Mouse (Mus musculus): ENCODE data around the gene Cdkl5. TPM values are rescaled to one million over a fixed set of nuclear protein-coding genes. Genes with fewer than 3 reads are reported as not detected.

The Cdkl5 gene
- polyA plus RNA-seq, 1 experiment from 2014 or later, result 6.2 TPM

- 69% methylated on average over 4 of the region's 4 CpGs for WGBS
- Histone ChIP-seq H3K9me3 (no peaks in the 10 kb centered on the region), H3K36me3 (no peaks in the 10 kb centered on the region), H3K27me3 (no peaks in the 10 kb centered on the region), H3K4me2 (replicated peaks) (no peak overlapping the region), H3K9ac (replicated peaks) (no peak overlapping the region), H3K4me1 (peaks cover 12% of the 10 kb centered on the region; the same call in 1 of the 2 replicates), H3K27ac (replicated peaks) (no peak overlapping the region), H3K4me3 (no peak overlapping the region)
- ATAC-seq (replicated peaks), result no peak
Observed at GRCm38 (mm10) chrX:160990276-160990675, 4.2 kb downstream of the Cdkl5 start.

GRCm38 (mm10) chrX:160977919-160978318 lies 16.6 kb downstream of the Cdkl5 start:
- no peaks in the 10 kb centered on the region for H3K27me3 ChIP-seq
- no peaks in the 10 kb centered on the region for H3K4me1 ChIP-seq
- WGBS, result 57% methylated on average over 1 of the region's 1 CpGs
- ATAC-seq (replicated peaks), result no peak
- no peaks in the 10 kb centered on the region for H3K36me3 ChIP-seq
- H3K4me3 ChIP-seq, result no peak overlapping the region
- no peak overlapping the region for H3K4me2 ChIP-seq (replicated peaks)
- no peak overlapping the region for H3K27ac ChIP-seq (replicated peaks)
- H3K9ac ChIP-seq (replicated peaks), result no peak overlapping the region
- H3K9me3 ChIP-seq, result no peaks in the 10 kb centered on the region

GRCm38 (mm10) chrX:160971991-160972545 lies 22.4 kb downstream of the Cdkl5 start:
- Histone ChIP-seq H3K4me2 (replicated peaks) (no peak overlapping the region), H3K4me1 (no peaks in the 10 kb centered on the region), H3K27me3 (no peaks in the 10 kb centered on the region), H3K4me3 (no peak overlapping the region), H3K9me3 (no peaks in the 10 kb centered on the region), H3K9ac (replicated peaks) (no peak overlapping the region), H3K36me3 (no peaks in the 10 kb centered on the region), H3K27ac (replicated peaks) (no peak overlapping the region)
- 92% methylated on average over 6 of the region's 6 CpGs for WGBS
- ATAC-seq (replicated peaks), result no peak

- H3K9me3 ChIP-seq, result no peaks in the 10 kb centered on the region
- H3K36me3 ChIP-seq, result no peaks in the 10 kb centered on the region
- H3K4me2 ChIP-seq (replicated peaks), result no peak overlapping the region
- H3K4me1 ChIP-seq, result peaks cover 10% of the 10 kb centered on the region
- no peaks in the 10 kb centered on the region for H3K27me3 ChIP-seq
- peak; percentile 80 for ATAC-seq (replicated peaks)
- no peak overlapping the region for H3K4me3 ChIP-seq
- H3K27ac ChIP-seq (replicated peaks), result peak overlapping the region; percentile 63
- WGBS, result 48% methylated on average over 5 of the region's 5 CpGs
- no peak overlapping the region for H3K9ac ChIP-seq (replicated peaks)
Observed at GRCm38 (mm10) chrX:160958593-160959131, 35.8 kb downstream of the Cdkl5 start.

- no peak overlapping the region for H3K4me2 ChIP-seq (replicated peaks)
- no peak overlapping the region for H3K4me3 ChIP-seq
- 86% methylated on average over 2 of the region's 2 CpGs for WGBS
- ATAC-seq (replicated peaks), result no peak
- no peaks in the 10 kb centered on the region for H3K4me1 ChIP-seq
- H3K9me3 ChIP-seq, result no peaks in the 10 kb centered on the region
- H3K36me3 ChIP-seq, result no peaks in the 10 kb centered on the region
- H3K9ac ChIP-seq (replicated peaks), result no peak overlapping the region
- H3K27me3 ChIP-seq, result no peaks in the 10 kb centered on the region
- H3K27ac ChIP-seq (replicated peaks), result no peak overlapping the region
Observed at GRCm38 (mm10) chrX:160949583-160949982, 44.9 kb downstream of the Cdkl5 start.

- WGBS, result 93% methylated on average over 4 of the region's 4 CpGs
- Histone ChIP-seq H3K9ac (replicated peaks) (no peak overlapping the region), H3K9me3 (no peaks in the 10 kb centered on the region), H3K27me3 (no peaks in the 10 kb centered on the region), H3K4me2 (replicated peaks) (no peak overlapping the region), H3K27ac (replicated peaks) (no peak overlapping the region), H3K4me1 (no peaks in the 10 kb centered on the region), H3K36me3 (no peaks in the 10 kb centered on the region), H3K4me3 (no peak overlapping the region)
- no peak for ATAC-seq (replicated peaks)
Observed at GRCm38 (mm10) chrX:160944722-160945121, 49.8 kb downstream of the Cdkl5 start.

GRCm38 (mm10) chrX:160935541-160935940 lies 59.0 kb downstream of the Cdkl5 start:
- no peaks in the 10 kb centered on the region for H3K9me3 ChIP-seq
- H3K27me3 ChIP-seq, result no peaks in the 10 kb centered on the region
- H3K4me1 ChIP-seq, result no peaks in the 10 kb centered on the region
- H3K4me3 ChIP-seq, result no peak overlapping the region
- H3K9ac ChIP-seq (replicated peaks), result no peak overlapping the region
- no peak overlapping the region for H3K4me2 ChIP-seq (replicated peaks)
- H3K27ac ChIP-seq (replicated peaks), result no peak overlapping the region
- WGBS, result 46% methylated on average over 1 of the region's 1 CpGs
- no peaks in the 10 kb centered on the region for H3K36me3 ChIP-seq
- ATAC-seq (replicated peaks), result no peak

- no peak for ATAC-seq (replicated peaks)
- H3K27me3 ChIP-seq, result no peaks in the 10 kb centered on the region
- no peak overlapping the region for H3K4me3 ChIP-seq
- H3K4me1 ChIP-seq, result no peaks in the 10 kb centered on the region
- no peak overlapping the region for H3K9ac ChIP-seq (replicated peaks)
- no peak overlapping the region for H3K4me2 ChIP-seq (replicated peaks)
- H3K36me3 ChIP-seq, result no peaks in the 10 kb centered on the region
- H3K27ac ChIP-seq (replicated peaks), result no peak overlapping the region
- H3K9me3 ChIP-seq, result no peaks in the 10 kb centered on the region
Observed at GRCm38 (mm10) chrX:160930656-160931055, 63.8 kb downstream of the Cdkl5 start.

- no peak for ATAC-seq (replicated peaks)
- H3K27ac ChIP-seq (replicated peaks), result no peak overlapping the region
- H3K4me1 ChIP-seq, result no peaks in the 10 kb centered on the region
- no peaks in the 10 kb centered on the region for H3K9me3 ChIP-seq
- no peak overlapping the region for H3K9ac ChIP-seq (replicated peaks)
- no peaks in the 10 kb centered on the region for H3K36me3 ChIP-seq
- H3K4me3 ChIP-seq, result no peak overlapping the region
- no peak overlapping the region for H3K4me2 ChIP-seq (replicated peaks)
- 83% methylated on average over 1 of the region's 1 CpGs for WGBS
- no peaks in the 10 kb centered on the region for H3K27me3 ChIP-seq
Observed at GRCm38 (mm10) chrX:160928870-160929269, 65.6 kb downstream of the Cdkl5 start.

- Histone ChIP-seq H3K36me3 (no peaks in the 10 kb centered on the region), H3K27ac (replicated peaks) (no peak overlapping the region), H3K4me2 (replicated peaks) (no peak overlapping the region), H3K27me3 (no peaks in the 10 kb centered on the region), H3K9ac (replicated peaks) (no peak overlapping the region), H3K4me1 (no peaks in the 10 kb centered on the region), H3K9me3 (no peaks in the 10 kb centered on the region), H3K4me3 (no peak overlapping the region)
- no peak for ATAC-seq (replicated peaks)
- 92% methylated on average over 3 of the region's 3 CpGs for WGBS
Observed at GRCm38 (mm10) chrX:160919022-160919637, 75.4 kb downstream of the Cdkl5 start.

- ATAC-seq (replicated peaks), result no peak
- H3K36me3 ChIP-seq, result no peaks in the 10 kb centered on the region
- 73% methylated on average over 4 of the region's 4 CpGs for WGBS
- no peak within 1 kb of the TSS for H3K4me3 ChIP-seq
- no peaks in the 10 kb centered on the region for H3K27me3 ChIP-seq
- no peak within 1 kb of the TSS for H3K9ac ChIP-seq (replicated peaks)
- no peak within 1 kb of the TSS for H3K4me2 ChIP-seq (replicated peaks)
- no peak within 1 kb of the TSS for H3K27ac ChIP-seq (replicated peaks)
- H3K9me3 ChIP-seq, result no peaks in the 10 kb centered on the region
- no peaks in the 10 kb centered on the region for H3K4me1 ChIP-seq
Observed at GRCm38 (mm10) chrX:160906952-160907351, 87.6 kb downstream of the Cdkl5 start, which contains the start of gene Gja6. Gene Gja6, minus strand, starts transcription at chrX:160907052.

GRCm38 (mm10) chrX:160906477-160906876 lies 88.0 kb downstream of the Cdkl5 start:
- Histone ChIP-seq H3K4me1 (no peaks in the 10 kb centered on the region), H3K27me3 (no peaks in the 10 kb centered on the region), H3K4me3 (no peak overlapping the region), H3K9ac (replicated peaks) (no peak overlapping the region), H3K36me3 (no peaks in the 10 kb centered on the region), H3K4me2 (replicated peaks) (no peak overlapping the region), H3K9me3 (no peaks in the 10 kb centered on the region), H3K27ac (replicated peaks) (no peak overlapping the region)
- ATAC-seq (replicated peaks), result no peak
- WGBS, result 80% methylated on average over 4 of the region's 4 CpGs

GRCm38 (mm10) chrX:160905913-160906312 lies 88.6 kb downstream of the Cdkl5 start:
- no peaks in the 10 kb centered on the region for H3K9me3 ChIP-seq
- no peak overlapping the region for H3K27ac ChIP-seq (replicated peaks)
- no peak overlapping the region for H3K4me3 ChIP-seq
- no peaks in the 10 kb centered on the region for H3K4me1 ChIP-seq
- ATAC-seq (replicated peaks), result no peak
- H3K27me3 ChIP-seq, result no peaks in the 10 kb centered on the region
- H3K36me3 ChIP-seq, result no peaks in the 10 kb centered on the region
- no peak overlapping the region for H3K9ac ChIP-seq (replicated peaks)
- H3K4me2 ChIP-seq (replicated peaks), result no peak overlapping the region
- WGBS, result 74% methylated on average over 4 of the region's 4 CpGs

Measured in forebrain, embryonic 15.5 days (tissue).